Mouse (Mus musculus) left cerebral cortex, postnatal 14 days (tissue): ENCODE measurements around the gene Papss2. TPM values are rescaled to one million over a fixed set of nuclear protein-coding genes. Genes with fewer than 3 reads are reported as not detected.

Experiments
- DNase-seq, 2 experiments: peaks; one replicate each; pipeline ENCODE4 v3.0.0; 2021 to 2022; ENCODE audit warnings: low spot score in 2 of 2, mixed read lengths in 1 of 2
- intact Hi-C: fragments of 180-260 bp; cut with DNase I; formaldehyde crosslinking; loops from one replicate; pipeline ENCODE4 v1.15.1; 2025
- long read RNA-seq, 2 experiments: library from polyadenylated mRNA; stranded (forward); transcript quantifications; one replicate each; pipeline ENCODE4 v2.0.0; 2021
- total RNA-seq, 2 experiments: library from RNA; stranded (reverse); gene quantifications; 2 replicates each; pipeline ENCODE4 v1.2.3; 2021

Papss2 gene
- total RNA-seq = 1 to 10 TPM; 3.3 to 5.5 TPM
- long read RNA-seq, experiment 1, partial matches to known transcripts = 2 of 4 reads
- long read RNA-seq, experiment 1, other reads (novel, unspliced or antisense) = 0 of 4 reads
- long read RNA-seq, experiment 2, partial matches to known transcripts = 2 of 5 reads
- long read RNA-seq, experiment 2, other reads (novel, unspliced or antisense) = 0 of 5 reads

DNA sequence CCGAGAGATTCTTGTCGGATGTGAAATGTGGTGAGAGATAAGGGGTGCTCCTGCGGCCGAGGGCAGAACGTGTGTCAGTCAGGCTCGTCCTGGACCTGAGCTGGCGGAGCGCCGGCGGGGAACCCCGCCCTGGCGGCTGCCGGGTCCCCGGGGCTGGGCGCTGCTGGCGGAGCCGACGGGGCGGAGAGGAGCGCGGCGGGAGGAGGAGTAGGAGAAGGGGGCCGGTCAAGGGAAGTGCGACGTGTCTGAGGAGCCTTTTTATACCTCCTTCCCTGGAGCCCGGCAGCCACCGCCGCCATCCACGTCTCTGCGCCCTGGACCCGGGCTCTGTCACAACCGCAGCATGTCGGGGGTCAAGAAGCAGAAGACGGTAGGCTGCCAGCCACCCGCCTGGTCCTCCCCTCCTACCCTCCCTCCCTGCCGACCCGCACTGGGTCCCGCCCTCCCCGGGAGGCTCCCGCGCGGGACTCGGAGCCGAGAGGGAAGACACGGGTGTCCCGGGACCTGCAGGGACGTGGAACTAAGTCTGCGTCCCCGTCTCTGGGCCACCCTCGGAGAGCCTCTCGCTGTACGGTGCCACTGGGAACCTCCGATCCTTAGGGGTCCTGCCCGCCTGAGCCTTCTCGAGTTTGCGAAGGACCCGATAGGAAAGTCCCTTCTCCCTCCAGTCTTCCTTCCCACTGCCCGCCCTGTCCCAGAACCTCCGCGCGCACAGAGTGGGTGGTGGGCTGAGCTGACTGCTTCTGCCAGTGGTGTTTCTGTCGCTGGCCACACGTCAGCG, at the start of gene Papss2:
Gene Papss2 (plus strand): TSS at position 285 of the 781 bp plus-strand sequence.
- intact Hi-C loops = no loop called here
- no peak for DNase-seq

DNA sequence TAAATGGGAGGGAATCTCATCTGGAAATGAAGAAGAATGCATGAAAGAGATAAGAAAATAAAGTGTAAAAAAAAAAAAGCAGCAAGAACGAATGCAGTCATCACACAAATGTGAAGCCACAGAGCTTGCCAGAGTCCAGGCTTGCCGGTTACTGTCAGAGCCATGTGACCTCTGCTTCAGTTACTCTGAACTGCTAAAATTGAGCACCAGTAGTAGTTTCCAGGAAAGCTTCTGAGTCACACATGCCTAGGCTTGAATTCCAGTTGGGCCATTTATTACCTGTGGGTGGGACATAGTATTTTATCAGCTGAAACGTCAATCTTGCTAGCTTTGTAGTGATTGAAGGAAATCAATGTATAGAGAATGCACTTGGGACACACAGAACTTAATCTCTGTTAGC, 48.2 kb upstream of the Papss2 start:
- intact Hi-C loops = no loop called here
- no peak for DNase-seq

DNA sequence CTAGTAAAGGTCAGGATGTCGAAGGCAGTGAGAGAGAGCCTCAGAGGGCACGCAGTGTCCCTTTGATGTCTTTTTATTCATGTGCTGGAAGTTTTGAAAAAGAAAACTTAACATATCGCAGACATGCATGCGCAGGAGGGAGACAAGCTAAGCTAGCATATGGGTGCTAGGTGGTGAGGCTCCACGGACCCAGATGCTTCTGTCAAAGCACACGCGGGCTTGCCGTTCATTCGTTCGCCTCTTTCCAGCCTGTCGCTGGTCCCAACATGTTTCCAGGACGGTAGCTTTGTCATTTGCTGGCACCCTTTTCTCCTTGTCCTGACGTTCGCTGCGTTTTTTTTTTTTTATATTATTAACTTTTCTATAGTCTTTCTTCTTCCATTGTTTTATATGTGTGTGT, 47.4 kb upstream of the Papss2 start:
- no peak for DNase-seq
- intact Hi-C loops = no loop called here

DNA sequence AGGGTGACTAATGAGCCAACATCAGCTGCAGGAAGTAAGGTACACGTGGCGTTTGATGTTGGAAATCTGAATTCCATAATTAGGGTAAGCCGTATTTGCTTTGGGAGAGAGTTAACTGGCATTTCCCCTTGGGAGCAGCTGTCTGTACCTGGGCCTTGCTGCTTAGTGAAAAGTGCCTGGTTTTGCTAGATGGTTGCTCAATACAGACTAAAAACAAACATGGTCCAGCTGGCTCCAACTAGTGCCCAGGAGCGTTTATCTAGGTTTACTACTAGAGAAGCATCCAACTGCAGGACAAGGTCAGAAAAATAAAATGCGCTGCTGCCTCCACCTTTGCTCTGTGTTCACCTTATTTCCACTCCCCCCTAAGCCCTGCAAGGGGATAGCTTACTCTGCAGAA, 45.1 kb upstream of the Papss2 start:
- DNase-seq = no peak
- intact Hi-C loops = no loop called here

DNA sequence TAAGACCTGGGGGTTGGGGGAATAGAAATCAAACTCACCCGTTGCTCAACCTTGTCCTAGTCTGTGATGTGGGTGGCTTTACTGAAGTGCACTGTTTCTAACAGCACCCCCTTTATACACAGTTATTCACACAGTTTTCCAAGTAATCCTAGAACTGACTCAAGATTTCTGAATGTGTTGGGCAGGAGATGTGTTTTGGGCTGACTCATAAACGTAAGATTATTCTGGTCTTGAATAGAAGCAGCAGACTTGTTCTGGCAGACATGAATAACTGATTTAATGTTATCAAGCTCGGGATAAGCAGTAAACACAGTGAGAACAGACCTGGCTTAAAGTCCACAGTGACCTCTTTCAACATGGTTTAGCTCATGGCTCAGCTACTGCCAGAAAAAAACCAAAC, 44.1 kb upstream of the Papss2 start:
- intact Hi-C loops = no loop called here
- peak in 1 of 2 experiments; percentile 14 for DNase-seq

DNA sequence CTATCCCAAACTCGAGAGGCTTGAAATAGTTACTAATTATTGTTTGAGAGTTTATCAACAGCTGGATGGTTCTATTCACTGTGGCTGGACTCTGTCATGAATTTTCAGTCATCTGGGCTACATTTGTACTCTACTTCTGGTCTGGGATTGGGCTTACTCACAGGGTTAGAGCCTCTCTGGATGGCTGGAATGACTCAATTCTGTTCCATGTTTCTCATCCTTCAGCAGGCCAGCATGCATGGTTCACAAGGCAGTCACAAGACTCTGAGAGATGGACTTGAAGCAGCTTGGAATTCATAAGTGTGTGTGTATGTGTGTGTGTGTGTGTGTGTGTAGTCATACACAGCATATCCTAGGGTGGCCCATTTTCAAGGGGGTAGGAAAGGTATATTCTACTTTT, 43.5 kb upstream of the Papss2 start:
- intact Hi-C loops = no loop called here

DNA sequence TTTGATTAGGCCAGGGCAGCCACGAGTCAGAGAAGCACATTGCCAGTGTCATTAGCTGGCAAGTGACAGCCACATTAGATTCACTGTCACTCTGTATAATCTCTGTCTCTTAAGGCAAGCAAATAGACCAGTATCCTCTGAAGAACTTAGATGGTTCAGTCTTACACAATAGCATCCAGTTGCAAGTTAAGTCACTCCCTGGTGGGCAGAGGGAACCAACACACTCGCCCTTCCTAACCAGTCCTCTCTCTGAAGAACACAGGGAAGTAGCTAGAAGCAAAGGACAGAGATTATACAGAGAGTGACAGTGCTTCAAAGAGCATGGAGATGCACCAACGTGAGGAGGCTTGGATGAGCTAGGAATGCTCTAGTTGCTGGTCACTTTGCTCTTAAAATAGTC, 42.3 kb upstream of the Papss2 start:
- intact Hi-C loops = no loop called here

More for the DNA sequence above, 43.5 kb upstream of the Papss2 start:
- no peak for DNase-seq

DNA sequence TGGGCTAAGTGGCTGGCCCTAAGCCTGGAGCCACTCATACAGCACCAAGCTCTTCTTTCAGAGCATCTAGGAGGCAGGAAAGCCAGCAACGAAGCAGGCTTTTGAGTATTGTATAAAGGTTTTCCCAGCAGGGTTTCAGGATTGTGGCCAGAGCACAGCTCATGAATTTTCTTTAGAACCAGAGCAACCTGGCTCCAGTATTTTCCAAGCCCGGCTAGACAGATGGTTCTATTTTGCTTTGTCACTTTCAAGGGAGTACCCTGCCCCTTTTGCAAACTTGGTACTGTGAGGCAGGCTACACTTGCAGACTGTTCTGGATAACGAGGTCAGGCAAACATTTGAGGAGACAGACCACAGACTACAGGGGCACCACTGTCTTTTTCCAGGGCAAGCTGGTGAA, 40.3 kb upstream of the Papss2 start:
- intact Hi-C loops = no loop called here
- peak; percentile 13 to 15 for DNase-seq

More for the DNA sequence above, 42.3 kb upstream of the Papss2 start:
- no peak for DNase-seq

DNA sequence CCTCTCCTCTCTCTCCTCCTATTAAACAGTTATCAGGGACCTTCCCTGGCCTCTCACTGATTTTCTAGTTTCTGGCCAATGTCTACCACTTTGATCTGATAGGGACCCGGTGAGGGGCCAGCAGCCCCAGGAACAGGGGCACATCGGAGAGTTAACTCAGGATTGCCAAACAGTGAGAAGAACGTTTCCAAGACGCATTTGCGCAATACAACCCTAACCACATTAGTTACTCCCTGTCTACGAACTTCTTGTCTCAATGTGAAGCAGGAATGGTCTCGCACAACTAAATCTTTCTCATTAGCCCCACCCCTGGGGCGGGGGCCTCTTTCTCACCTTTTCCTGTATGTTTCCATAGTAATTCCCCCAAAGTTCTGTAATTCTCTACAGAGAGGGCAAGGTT, 28.6 kb upstream of the Papss2 start:
- intact Hi-C loops = no loop called here
- no peak for DNase-seq

DNA sequence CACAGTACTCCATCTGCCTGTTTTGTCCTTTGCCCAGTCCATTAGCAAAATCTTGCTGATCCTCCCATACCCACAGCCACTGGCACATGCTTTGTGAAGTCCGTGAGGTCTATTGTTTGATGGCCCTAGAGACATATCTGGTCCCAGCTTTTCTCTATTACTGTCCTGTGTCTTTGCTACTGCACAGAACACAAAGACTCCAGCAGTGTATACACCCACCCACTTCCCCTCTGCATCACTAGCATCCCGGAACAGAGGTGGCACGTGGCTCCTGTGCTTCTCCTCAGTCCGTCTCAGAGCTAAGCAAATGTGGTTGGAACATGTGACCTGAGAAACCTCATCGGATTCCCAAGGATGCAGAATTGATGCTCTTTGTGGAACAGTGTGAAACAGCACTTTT, 28.1 kb upstream of the Papss2 start:
- intact Hi-C loops = no loop called here
- no peak for DNase-seq

DNA sequence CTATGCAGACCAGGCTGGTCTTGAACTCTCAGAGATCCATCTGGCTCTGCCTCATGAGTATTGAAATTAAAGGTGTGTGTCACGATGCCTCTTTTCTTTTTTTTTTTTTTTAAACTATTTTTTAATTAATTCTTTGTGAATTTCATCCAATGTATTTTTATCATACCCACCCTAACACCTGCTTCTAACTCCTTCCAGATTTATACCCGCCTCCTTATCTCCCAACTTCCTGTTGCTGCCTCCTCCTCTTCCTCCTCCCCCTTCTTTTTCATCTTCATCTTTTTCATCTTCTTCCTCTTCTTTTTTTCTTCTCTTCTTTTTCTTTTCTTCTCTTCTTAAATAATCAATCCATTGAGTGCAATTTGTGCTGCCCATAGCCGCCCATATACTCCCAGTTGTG, 27.1 kb upstream of the Papss2 start:
- intact Hi-C loops = no loop called here

DNA sequence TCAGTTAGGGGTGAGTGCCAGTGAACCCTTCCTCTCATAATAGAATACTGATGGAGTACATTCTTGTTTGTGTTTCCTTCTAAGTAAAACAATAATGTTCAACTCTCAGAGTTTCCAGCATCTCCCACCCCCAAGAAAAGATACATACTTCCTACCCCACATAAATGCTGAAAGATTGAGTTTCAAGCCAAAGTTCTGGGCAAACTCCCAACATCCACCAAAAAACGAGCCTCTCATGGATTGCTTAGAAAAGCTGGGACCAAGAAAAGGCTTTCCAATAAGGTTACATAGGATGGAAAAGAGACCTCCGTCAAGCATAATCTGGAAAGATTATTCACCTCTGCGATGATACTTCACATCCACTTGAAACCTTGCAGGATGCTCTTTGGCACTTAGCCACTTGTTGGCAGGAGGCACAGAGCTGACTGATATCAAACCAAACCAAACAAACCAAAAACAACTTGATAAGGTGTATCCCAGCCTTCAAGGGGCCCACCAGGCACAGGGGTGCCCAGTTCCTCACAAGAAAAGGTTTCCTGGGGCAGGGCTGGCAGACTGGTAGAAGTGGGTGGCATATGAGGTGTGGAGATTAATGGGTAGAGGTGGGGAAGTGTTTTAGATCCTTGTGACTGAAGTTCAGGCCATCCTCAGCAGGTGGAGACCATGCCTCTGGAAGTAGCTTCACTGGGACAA, 26.5 kb upstream of the Papss2 start:
- intact Hi-C loops = no loop called here
- no peak for DNase-seq

More for the DNA sequence above, 27.1 kb upstream of the Papss2 start:
- DNase-seq = no peak

DNA sequence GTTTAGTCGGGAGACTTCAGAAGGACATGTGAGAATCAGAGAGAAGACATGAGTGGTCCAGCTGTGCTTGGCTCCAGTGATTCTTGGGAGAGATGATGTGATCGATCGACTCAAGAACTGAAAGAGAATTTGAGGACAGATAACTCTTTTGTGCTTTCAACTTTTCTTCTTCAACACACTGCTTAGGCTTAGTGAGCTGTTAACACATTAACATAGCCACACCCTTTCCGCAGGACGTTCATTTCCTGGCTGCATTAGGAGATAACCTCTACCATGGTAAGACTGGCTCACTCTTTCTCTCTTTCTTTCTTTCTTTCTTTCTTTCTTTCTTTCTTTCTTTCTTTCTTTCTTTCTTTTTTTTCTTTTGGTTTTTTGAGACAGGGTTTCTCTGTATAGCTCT, 25.9 kb upstream of the Papss2 start:
- intact Hi-C loops = no loop called here
- DNase-seq = no peak

DNA sequence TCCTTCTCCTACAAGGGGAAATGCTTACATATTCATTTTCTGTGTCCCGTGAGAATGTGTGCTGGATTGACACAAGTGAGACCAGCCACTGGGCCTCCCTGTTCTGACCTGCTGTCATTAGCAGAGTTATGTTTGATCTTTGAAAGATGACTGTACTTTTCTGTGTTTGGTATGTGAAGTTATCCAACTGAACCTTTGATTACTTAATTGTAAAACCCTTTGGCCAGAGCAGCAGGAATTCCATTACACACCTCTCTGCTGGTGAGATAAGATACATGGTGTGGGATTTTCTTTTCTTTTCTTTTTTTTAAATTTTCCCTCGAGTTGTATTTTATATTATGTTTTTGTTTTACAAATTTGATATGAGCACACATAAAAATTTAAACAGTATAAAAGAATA, 23.4 kb upstream of the Papss2 start:
- intact Hi-C loops = no loop called here
- DNase-seq = no peak

DNA sequence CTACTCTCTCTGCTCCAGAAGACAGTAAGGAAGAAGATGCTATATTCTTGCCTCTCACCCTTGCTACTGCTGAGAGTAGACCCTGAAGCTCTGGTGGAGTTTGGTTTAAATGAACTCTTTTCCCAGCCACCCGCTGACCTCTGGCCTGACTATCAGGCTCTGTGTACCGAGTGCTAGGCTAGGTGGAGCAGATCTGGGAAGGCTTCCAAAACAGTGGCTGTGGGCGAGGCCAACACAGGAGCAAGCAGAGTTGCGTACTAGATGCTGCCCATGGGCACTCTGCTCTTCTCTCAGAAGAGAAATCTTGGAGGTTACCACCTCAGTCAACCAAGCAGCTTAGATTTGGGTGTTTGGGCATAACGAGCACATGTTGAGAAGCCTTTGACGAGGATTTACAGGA, 22.3 kb upstream of the Papss2 start:
- DNase-seq = no peak
- intact Hi-C loops = no loop called here

DNA sequence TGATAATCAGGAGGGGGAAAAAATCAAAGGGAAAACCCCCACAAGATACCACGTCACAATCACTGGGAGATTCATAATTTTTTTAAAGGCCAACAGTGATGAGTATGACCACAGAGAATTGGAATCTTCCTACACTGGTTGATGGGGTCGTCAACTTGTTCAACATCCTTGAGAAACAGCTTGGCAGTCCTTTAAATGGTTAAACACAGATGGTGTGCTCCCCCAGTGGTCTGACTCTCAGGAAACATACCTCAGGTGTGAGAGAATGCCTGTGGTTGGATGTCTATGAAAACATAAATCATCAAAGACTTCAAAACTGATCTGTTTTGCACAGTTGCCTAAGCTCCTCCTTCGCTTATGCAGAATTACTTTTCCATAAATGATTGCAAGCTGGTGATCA, 20.7 kb upstream of the Papss2 start:
- no peak for DNase-seq
- intact Hi-C loops = no loop called here

DNA sequence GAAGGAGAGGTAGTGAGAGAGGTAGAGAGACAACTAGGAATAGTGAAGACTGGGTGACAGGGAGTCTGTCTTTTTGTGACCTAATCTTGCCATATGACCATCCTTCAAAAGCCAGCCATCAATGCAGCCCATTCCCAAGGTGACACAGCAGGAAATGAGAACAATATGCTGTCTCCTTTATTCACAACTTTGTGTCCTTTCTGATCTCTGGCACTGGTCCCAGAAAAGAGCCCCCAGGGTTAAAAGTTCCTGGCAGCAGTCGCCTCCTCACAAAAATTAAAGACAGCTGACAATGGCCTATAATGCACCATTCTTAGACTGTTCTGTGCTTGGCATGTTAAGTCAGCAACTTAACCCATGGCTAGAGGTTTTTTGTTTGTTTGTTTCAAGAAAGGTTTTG, 17.8 kb upstream of the Papss2 start:
- intact Hi-C loops = no loop called here

DNA sequence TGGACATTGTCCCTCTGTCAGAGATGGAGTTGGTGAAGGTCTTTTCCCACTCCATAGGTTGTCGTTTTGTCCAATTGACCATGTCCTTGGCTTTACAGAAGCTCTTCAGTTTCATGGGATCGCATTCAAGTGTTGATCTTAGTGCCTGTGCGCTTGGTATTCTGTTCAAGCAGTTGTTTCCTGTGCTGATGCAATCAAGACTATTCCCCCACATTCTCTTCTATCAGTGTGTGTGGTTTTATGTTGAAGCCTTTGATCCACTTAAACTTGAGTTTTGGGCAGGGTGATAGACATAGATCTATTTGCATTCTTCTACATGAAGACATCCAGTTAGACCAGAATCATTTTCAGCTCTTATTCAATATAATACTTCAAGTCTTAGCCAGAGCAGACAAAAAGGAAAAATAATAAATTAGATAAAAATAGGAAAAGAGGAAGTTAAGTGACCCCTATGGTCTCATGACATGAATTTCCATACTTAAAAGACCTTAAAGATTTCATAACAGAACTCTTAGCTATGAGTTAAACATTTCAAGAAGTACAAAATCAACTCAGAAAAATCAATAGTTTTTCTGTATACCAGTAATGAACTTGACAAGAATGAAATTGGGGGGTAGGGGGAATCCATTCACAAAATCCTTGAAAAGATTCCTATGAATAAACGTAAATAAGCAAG, 12.4 kb upstream of the Papss2 start:
- intact Hi-C loops = no loop called here

More for the DNA sequence above, 17.8 kb upstream of the Papss2 start:
- DNase-seq = no peak

DNA sequence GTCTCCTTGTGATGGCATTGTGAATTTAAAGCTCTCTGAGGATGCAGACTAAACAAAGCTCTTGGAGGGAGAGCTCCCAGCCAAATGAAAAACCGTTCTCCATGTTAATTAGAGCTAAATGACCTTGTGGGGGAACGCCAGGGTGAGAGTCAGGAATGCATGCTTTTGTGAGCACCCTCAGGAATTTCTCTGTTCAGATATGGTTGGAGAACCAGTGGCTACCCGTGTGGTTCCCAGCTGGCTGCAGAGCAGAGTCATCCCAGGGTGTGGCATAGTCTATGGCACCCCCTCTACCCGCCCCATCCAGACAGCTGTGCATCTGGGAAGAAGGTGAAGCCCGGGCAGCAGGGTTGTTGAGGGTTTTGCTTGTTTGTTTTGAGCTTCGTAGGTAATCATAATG, 7.9 kb upstream of the Papss2 start:
- no peak for DNase-seq
- intact Hi-C loops = no loop called here

More for the DNA sequence above, 12.4 kb upstream of the Papss2 start:
- DNase-seq = no peak

DNA sequence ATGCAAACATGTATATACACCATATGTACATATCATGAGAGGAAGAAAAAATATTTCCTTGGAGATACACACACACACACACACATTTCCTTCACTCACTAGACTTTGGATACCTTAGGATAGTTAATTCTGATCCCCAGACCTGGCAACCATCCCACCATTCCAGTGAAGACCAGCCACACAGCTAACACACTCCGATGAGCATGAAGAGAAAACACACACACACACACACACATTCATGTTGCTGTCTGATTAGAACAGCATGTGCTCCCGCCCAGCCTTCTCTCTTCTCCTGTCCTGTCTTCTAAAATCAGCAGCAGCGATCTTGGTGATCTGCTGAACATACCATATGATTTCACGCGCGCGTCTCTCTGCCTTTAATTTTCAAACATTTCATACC, 2.8 kb upstream of the Papss2 start:
- intact Hi-C loops = no loop called here
- no peak for DNase-seq
